Mouse (Mus musculus) neural tube, embryonic 14.5 days (tissue): Measurements from ENCODE around the gene Tti1. TPM values are rescaled to one million over a fixed set of nuclear protein-coding genes. Genes with fewer than 3 reads are reported as not detected.
A peak's percentile ranks its signal among the peaks of the same experiment; 100 is the strongest.

Experiments used
- ATAC-seq: fragments of 200-750 bp; cut with Nextera tagmentation; 2 replicates; pipeline ENCODE4 v1.8.0; 2017; ENCODE audit warnings: low read depth, mild to moderate bottlenecking, moderate TSS enrichment, moderate library complexity
- H3K27ac ChIP-seq: fragments of 300-500 bp; sonication (generic); 2 replicates; pipeline ENCODE4 v1.5.1; 2014; ENCODE audit warnings: low read depth, mild to moderate bottlenecking, control low read depth, low read length, moderate library complexity, mixed read lengths
- H3K27me3 ChIP-seq: fragments of 300-500 bp; sonication (generic); 2 replicates; pipeline ENCODE4 v1.6.1; 2014; ENCODE audit warnings: low read length; ENCODE audit not compliant: control insufficient read depth, insufficient read depth
- H3K36me3 ChIP-seq: fragments of 300-500 bp; sonication (generic); 2 replicates; pipeline ENCODE4 v1.6.1; 2014; ENCODE audit warnings: low read length, mixed read lengths; ENCODE audit not compliant: control insufficient read depth, insufficient read depth
- H3K4me1 ChIP-seq: fragments of 300-500 bp; sonication (generic); 2 replicates; pipeline ENCODE4 v1.6.1; 2014; ENCODE audit warnings: low read length; ENCODE audit not compliant: control insufficient read depth, insufficient read depth
- H3K4me2 ChIP-seq: fragments of 300-500 bp; sonication (generic); 2 replicates; pipeline ENCODE4 v1.6.1; 2014; ENCODE audit warnings: mild to moderate bottlenecking, low read depth, low read length, control low read depth
- H3K4me3 ChIP-seq: fragments of 300-500 bp; sonication (generic); 2 replicates; pipeline ENCODE4 v1.5.1; 2014; ENCODE audit warnings: low read depth, low read length, control low read depth, mixed read lengths
- H3K9ac ChIP-seq: fragments of 300-500 bp; sonication (generic); replicated peaks from 2 replicates; pipeline ENCODE4 v1.6.1; 2014; ENCODE audit warnings: low read depth, mild to moderate bottlenecking, control low read depth, low read length, mixed read lengths
- H3K9me3 ChIP-seq: fragments of 300-500 bp; sonication (generic); 2 replicates; pipeline ENCODE4 v1.6.1; 2016; ENCODE audit warnings: low read length; ENCODE audit not compliant: control insufficient read depth
- WGBS: fragments of 180-500 bp; shearing (Covaris S2); extraction: QIAGEN DNeasy Blood & Tissue Kit; methylation state at CpG from one replicate; pipeline ENCODE4 v1.1.7; 2014; 5-methylcytosine and 5-hydroxymethylcytosine counted together
- polyA plus RNA-seq: library from polyadenylated mRNA; unstranded; fragments of >200 nt; fragmentation: Nextera tagmentation; extraction: Ambion mirVana; gene quantifications from 2 replicates; pipeline ENCODE4 v1.2.1, GENCODE M21; 2014

The Tti1 gene
- polyA plus RNA-seq, 1 experiment from 2014 or later, result 13.8 TPM

GRCm38 (mm10) chr2:157991026-157991425 lies 37.2 kb downstream of the Tti1 start:
- H3K27ac ChIP-seq, result peak overlapping the region; percentile 72; the same call in 1 of the 2 replicates
- ATAC-seq, result no peak
- H3K4me1 ChIP-seq, result peaks cover 27% of the 10 kb centered on the region; the same call in 1 of the 2 replicates
- H3K4me2 ChIP-seq, result no peak overlapping the region
- H3K9ac ChIP-seq, result no peak overlapping the region
- H3K9me3 ChIP-seq, result no peaks in the 10 kb centered on the region
- 41% methylated on average over 6 of the region's 6 CpGs for WGBS
- no peaks in the 10 kb centered on the region for H3K27me3 ChIP-seq
- H3K4me3 ChIP-seq, result no peak overlapping the region
- H3K36me3 ChIP-seq, result peaks cover 3% of the 10 kb centered on the region; the same call in 1 of the 2 replicates

GRCm38 (mm10) chr2:157989946-157990345 lies 38.3 kb downstream of the Tti1 start:
- Histone ChIP-seq H3K4me3 (no peak overlapping the region), H3K36me3 (peaks cover 3% of the 10 kb centered on the region; the same call in 1 of the 2 replicates), H3K27me3 (no peaks in the 10 kb centered on the region), H3K9me3 (no peaks in the 10 kb centered on the region), H3K9ac (no peak overlapping the region), H3K4me2 (no peak overlapping the region), H3K27ac (no peak overlapping the region), H3K4me1 (peaks cover 29% of the 10 kb centered on the region; the same call in 1 of the 2 replicates)
- peak; percentile 18; the same call in 1 of the 2 replicates for ATAC-seq
- 78% methylated on average over 2 of the region's 2 CpGs for WGBS

GRCm38 (mm10) chr2:157988416-157989190 lies 39.6 kb downstream of the Tti1 start:
- WGBS, result 36% methylated on average over 7 of the region's 7 CpGs
- no peaks in the 10 kb centered on the region for H3K9me3 ChIP-seq
- no peak for ATAC-seq
- H3K4me1 ChIP-seq, result peaks cover 25% of the 10 kb centered on the region; the same call in 1 of the 2 replicates
- H3K27ac ChIP-seq, result peak overlapping the region; percentile 40
- H3K4me2 ChIP-seq, result no peak overlapping the region
- peaks cover 3% of the 10 kb centered on the region; the same call in 1 of the 2 replicates for H3K36me3 ChIP-seq
- no peaks in the 10 kb centered on the region for H3K27me3 ChIP-seq
- H3K4me3 ChIP-seq, result no peak overlapping the region
- no peak overlapping the region; the same call in 1 of the 2 replicates for H3K9ac ChIP-seq

- no peak overlapping the region for H3K9ac ChIP-seq
- ATAC-seq, result no peak
- H3K4me1 ChIP-seq, result peaks cover 25% of the 10 kb centered on the region; the same call in 1 of the 2 replicates
- H3K9me3 ChIP-seq, result no peaks in the 10 kb centered on the region
- no peaks in the 10 kb centered on the region for H3K36me3 ChIP-seq
- H3K4me3 ChIP-seq, result no peak overlapping the region
- WGBS, result 75% methylated on average over 6 of the region's 6 CpGs
- no peak overlapping the region for H3K4me2 ChIP-seq
- no peaks in the 10 kb centered on the region for H3K27me3 ChIP-seq
- H3K27ac ChIP-seq, result no peak overlapping the region; the same call in 1 of the 2 replicates
Observed at GRCm38 (mm10) chr2:157986235-157986634, 42.0 kb downstream of the Tti1 start.

GRCm38 (mm10) chr2:157985611-157986010 lies 42.6 kb downstream of the Tti1 start:
- Histone ChIP-seq H3K4me3 (no peak overlapping the region), H3K9me3 (no peaks in the 10 kb centered on the region), H3K4me1 (peaks cover 25% of the 10 kb centered on the region; the same call in 1 of the 2 replicates), H3K27me3 (no peaks in the 10 kb centered on the region), H3K4me2 (no peak overlapping the region), H3K27ac (no peak overlapping the region), H3K36me3 (no peaks in the 10 kb centered on the region), H3K9ac (no peak overlapping the region)
- no peak for ATAC-seq
- WGBS, result 70% methylated on average over 4 of the region's 4 CpGs

GRCm38 (mm10) chr2:157983276-157983675 lies 45.0 kb downstream of the Tti1 start:
- ATAC-seq, result no peak
- Histone ChIP-seq H3K27me3 (no peaks in the 10 kb centered on the region), H3K4me2 (no peak overlapping the region), H3K4me1 (peaks cover 14% of the 10 kb centered on the region; the same call in 1 of the 2 replicates), H3K9ac (no peak overlapping the region), H3K36me3 (no peaks in the 10 kb centered on the region), H3K4me3 (no peak overlapping the region), H3K9me3 (no peaks in the 10 kb centered on the region), H3K27ac (no peak overlapping the region)
- WGBS, result 88% methylated on average over 4 of the region's 4 CpGs

GRCm38 (mm10) chr2:157982727-157983126 lies 45.5 kb downstream of the Tti1 start:
- Histone ChIP-seq H3K36me3 (no peaks in the 10 kb centered on the region), H3K27me3 (no peaks in the 10 kb centered on the region), H3K9ac (no peak overlapping the region), H3K4me3 (no peak overlapping the region), H3K4me1 (peaks cover 9% of the 10 kb centered on the region; the same call in 1 of the 2 replicates), H3K4me2 (no peak overlapping the region), H3K9me3 (no peaks in the 10 kb centered on the region), H3K27ac (no peak overlapping the region)
- no peak for ATAC-seq
- 90% methylated on average over 3 of the region's 3 CpGs for WGBS

GRCm38 (mm10) chr2:157979241-157979640 lies 49.0 kb downstream of the Tti1 start:
- H3K9ac ChIP-seq, result no peak overlapping the region
- H3K4me3 ChIP-seq, result no peak overlapping the region
- H3K9me3 ChIP-seq, result no peaks in the 10 kb centered on the region
- H3K27me3 ChIP-seq, result no peaks in the 10 kb centered on the region
- ATAC-seq, result no peak
- no peaks in the 10 kb centered on the region for H3K36me3 ChIP-seq
- H3K4me2 ChIP-seq, result no peak overlapping the region
- H3K4me1 ChIP-seq, result peaks cover 17% of the 10 kb centered on the region
- 76% methylated on average over 5 of the region's 5 CpGs for WGBS
- H3K27ac ChIP-seq, result no peak overlapping the region

- peak; percentile 56 for ATAC-seq
- H3K9me3 ChIP-seq, result no peaks in the 10 kb centered on the region
- peaks cover 17% of the 10 kb centered on the region for H3K4me1 ChIP-seq
- H3K4me3 ChIP-seq, result no peak overlapping the region
- WGBS, result 3% methylated on average over 7 of the region's 7 CpGs
- H3K4me2 ChIP-seq, result peak overlapping the region; percentile 21; the same call in 1 of the 2 replicates
- H3K9ac ChIP-seq, result no peak overlapping the region
- no peaks in the 10 kb centered on the region for H3K36me3 ChIP-seq
- no peaks in the 10 kb centered on the region for H3K27me3 ChIP-seq
- peak overlapping the region; percentile 83 for H3K27ac ChIP-seq
Observed at GRCm38 (mm10) chr2:157975595-157975994, 52.6 kb downstream of the Tti1 start.
